In genomic region chr17:56036901-56037287, GRCm38 (mm10) we compare ENCODE assay signal across 8 mouse cellular contexts. TPM values are rescaled to one million over a fixed set of nuclear protein-coding genes. Genes with fewer than 3 reads are reported as not detected.
DNase-seq lines count a peak whose midpoint lies in the region; ATAC-seq and TF ChIP-seq lines count a peak whose summit lies in the region.

No protein-coding gene starts in this region.

- peak overlapping the region; percentile 47 for H3K9ac ChIP-seq in heart, adult 2 months (ENCODE audit: low read depth, low read length)
- peak overlapping the region; percentile 35; the same call in 1 of the 2 replicates for H3K9ac ChIP-seq in forebrain, embryonic 14.5 days (ENCODE audit: low read length)
- peak overlapping the region; percentile 51 for H3K9ac ChIP-seq in liver, embryonic 13.5 days

- H3K36me3 ChIP-seq in heart, adult 2 months (ENCODE audit: control insufficient read depth, insufficient read depth, low read length) = no peaks in the 10 kb centered on the region
- H3K36me3 ChIP-seq in C2C12 (ENCODE audit: control insufficient read depth, insufficient read depth) = peaks cover 14% of the 10 kb centered on the region
- peaks cover 20% of the 10 kb centered on the region for H3K36me3 ChIP-seq in forebrain, embryonic 14.5 days (ENCODE audit: control insufficient read depth, insufficient read depth, low read length)
- H3K36me3 ChIP-seq in liver, embryonic 13.5 days = peaks cover 24% of the 10 kb centered on the region

- peak; percentile 11 for ATAC-seq in forebrain, embryonic 14.5 days
- ATAC-seq in liver, embryonic 13.5 days (ENCODE audit: low read depth) = no peak

- H3ac ChIP-seq in C2C12 (ENCODE audit: control insufficient read depth, insufficient read length, low read depth) = peak overlapping the region; percentile 56

- no peak for DNase-seq in heart, adult 2 months
- no peak for DNase-seq in heart, adult 8-10 months (ENCODE audit: low spot score)
- no peak for DNase-seq in forebrain, embryonic 14.5 days (ENCODE audit: low spot score)
- DNase-seq in liver, embryonic 13.5 days = no peak
- no peak for DNase-seq in thymus, postnatal 25 days
- no peak for DNase-seq in right cerebral cortex, postnatal 10 days (ENCODE audit: low spot score in 2 of 2)
- no peak for DNase-seq in frontal cortex, postnatal 14 days (ENCODE audit: low spot score in 2 of 2)

- H3K27ac ChIP-seq in heart, adult 2 months = peak overlapping the region; percentile 69
- H3K27ac ChIP-seq in forebrain, embryonic 14.5 days (ENCODE audit: low read depth, low read length) = no peak overlapping the region
- H3K27ac ChIP-seq in liver, embryonic 13.5 days = no peak overlapping the region

- no peaks in the 10 kb centered on the region for H3K27me3 ChIP-seq in heart, adult 2 months (ENCODE audit: control insufficient read depth, insufficient read depth, low read length)
- no peaks in the 10 kb centered on the region for H3K27me3 ChIP-seq in C2C12 (ENCODE audit: control insufficient read depth, insufficient read depth, insufficient read length)
- no peaks in the 10 kb centered on the region for H3K27me3 ChIP-seq in forebrain, embryonic 14.5 days (replicated peaks; ENCODE audit: control insufficient read depth, insufficient read depth, low read length)
- H3K27me3 ChIP-seq in liver, embryonic 13.5 days = no peaks in the 10 kb centered on the region

- WGBS in heart, adult 2 months = 33% methylated on average over 13 of the region's 13 CpGs
- 38% methylated on average over 13 of the region's 13 CpGs for WGBS in forebrain, embryonic 14.5 days
- 36% methylated on average over 13 of the region's 13 CpGs for WGBS in liver, embryonic 13.5 days (ENCODE audit: insufficient replicate concordance)

- H3K9me3 ChIP-seq in forebrain, embryonic 14.5 days (replicated peaks; ENCODE audit: control insufficient read depth, low read length) = no peaks in the 10 kb centered on the region
- no peaks in the 10 kb centered on the region for H3K9me3 ChIP-seq in liver, embryonic 13.5 days (replicated peaks)

- intact Hi-C loops in heart, adult 2 months (cut with DNase I) = loop anchor here (2.0 to 10.0 kb wide), 3 partner anchors 26 to 578 kb away; partner anchors contain the start of genes Rpl36 and Yju2

- H3K79me3 ChIP-seq in C2C12 (ENCODE audit: low read depth) = peaks cover 54% of the 10 kb centered on the region

- peaks cover 4% of the 10 kb centered on the region for H3K4me1 ChIP-seq in heart, adult 2 months (ENCODE audit: control insufficient read depth, insufficient read depth, low read length)
- peaks cover 13% of the 10 kb centered on the region for H3K4me1 ChIP-seq in forebrain, embryonic 14.5 days (ENCODE audit: control insufficient read depth, insufficient read depth, low read length)
- H3K4me1 ChIP-seq in liver, embryonic 13.5 days (replicated peaks) = peaks cover 60% of the 10 kb centered on the region

- TF ChIP-seq CTCF in heart, adult 2 months (IDR thresholded peaks at IDR 0.05) = no peak
- TF ChIP-seq CTCF in C2C12 (IDR thresholded peaks at IDR 0.05; ENCODE audit: control insufficient read depth, insufficient read depth, insufficient read length) = no peak

- TF ChIP-seq POLR2A in heart, adult 2 months (IDR thresholded peaks at IDR 0.05; ENCODE audit: insufficient read depth, low read depth, low read length) = no peak

- H3K4me3 ChIP-seq in heart, adult 2 months = peak overlapping the region; percentile 32; the same call in 1 of the 2 replicates
- H3K4me3 ChIP-seq in C2C12 (ENCODE audit: insufficient read depth, poor library complexity, severe bottlenecking) = no peak overlapping the region
- H3K4me3 ChIP-seq in forebrain, embryonic 14.5 days (ENCODE audit: low read depth, low read length) = peak overlapping the region; percentile 89
- H3K4me3 ChIP-seq in liver, embryonic 13.5 days (replicated peaks) = peak overlapping the region; percentile 38

- peak overlapping the region; percentile 30 for H3K4me2 ChIP-seq in forebrain, embryonic 14.5 days (ENCODE audit: low read length)
- peak overlapping the region; percentile 57 for H3K4me2 ChIP-seq in liver, embryonic 13.5 days

- TF ChIP-seq EP300 in heart, adult 2 months (IDR thresholded peaks at IDR 0.05; ENCODE audit: insufficient read depth, low read depth, low read length) = no peak

- peaks cover 6% of the 10 kb centered on the region for H3K79me2 ChIP-seq in heart, adult 2 months (replicated peaks; ENCODE audit: control insufficient read depth, insufficient read depth, low read length)
- H3K79me2 ChIP-seq in C2C12 (ENCODE audit: control insufficient read depth, insufficient read depth) = peaks cover 62% of the 10 kb centered on the region

TF ChIP-seq in C2C12, 6 proteins besides CTCF, POLR2A, EP300 and RAD21:
- no peak for TF ChIP-seq MYOG (IDR thresholded peaks at IDR 0.05; ENCODE audit: control insufficient read depth, extremely low read depth, insufficient read length)
- no peak for TF ChIP-seq USF1 (IDR thresholded peaks at IDR 0.05; ENCODE audit: low read depth)
- TF ChIP-seq FOSL1 (IDR thresholded peaks at IDR 0.05; ENCODE audit: insufficient read depth, low read length, poor library complexity, severe bottlenecking) = no peak
- TF ChIP-seq CEBPB (IDR thresholded peaks at IDR 0.05; ENCODE audit: low read depth) = no peak
- no peak for TF ChIP-seq MAX (IDR thresholded peaks at IDR 0.05)

RNA-seq across cellular contexts. Expression of gene Sh3gl1, which starts 0.5 kb away (rescaled TPM):
- total RNA-seq in heart, adult 2 months (2021) = 10 to 100 TPM; 13.6 to 14.3 TPM
- 26.4 and 27.4 TPM in 2 replicates for polyA plus RNA-seq in heart, adult 2 months (2012; rRNA removed)
- total RNA-seq in heart, adult 8-10 months (2022) = 10 to 100 TPM; 12.3 to 14.4 (median 13.3) TPM
- polyA plus RNA-seq in C2C12 (2012; fragmentation: generic; extraction: Trizol) = 83.9 TPM
- polyA plus RNA-seq in forebrain, embryonic 14.5 days (2014; fragmentation: Nextera tagmentation; extraction: Ambion mirVana) = 96.0 and 113 TPM in 2 replicates
- 48.0 and 50.9 TPM in 2 replicates for polyA plus RNA-seq in liver, embryonic 13.5 days (2015; fragmentation: Nextera tagmentation; extraction: Ambion mirVana)

RNA-seq across cellular contexts. Expression of gene Chaf1a, which starts 3.3 kb away (rescaled TPM):
- total RNA-seq in heart, adult 2 months (2021) = 1 to 10 TPM in 1 of 2 experiments, under 1 TPM in 1; 0.99 to 1.3 TPM
- polyA plus RNA-seq in heart, adult 2 months (2012; rRNA removed) = 0.45 and 0.67 TPM in 2 replicates
- total RNA-seq in heart, adult 8-10 months (2022) = 1 to 10 TPM in 3 of 4 experiments, under 1 TPM in 1; 0.84 to 1.9 (median 1.4) TPM
- polyA plus RNA-seq in C2C12 (2012; fragmentation: generic; extraction: Trizol) = 39.9 TPM
- polyA plus RNA-seq in forebrain, embryonic 14.5 days (2014; fragmentation: Nextera tagmentation; extraction: Ambion mirVana) = 6.8 and 6.9 TPM in 2 replicates
- polyA plus RNA-seq in liver, embryonic 13.5 days (2015; fragmentation: Nextera tagmentation; extraction: Ambion mirVana) = 19.8 and 27.1 TPM in 2 replicates

RNA-seq across cellular contexts. Expression of gene Mpnd, which starts 31.4 kb away (rescaled TPM):
- 10 to 100 TPM; 63.1 to 78.9 TPM for total RNA-seq in heart, adult 2 months (2021)
- polyA plus RNA-seq in heart, adult 2 months (2012; rRNA removed) = 68.0 and 75.8 TPM in 2 replicates
- 10 to 100 TPM; 78.9 to 90.4 (median 87.1) TPM for total RNA-seq in heart, adult 8-10 months (2022)
- polyA plus RNA-seq in C2C12 (2012; fragmentation: generic; extraction: Trizol) = 55.4 TPM
- 170 TPM in 2 replicates for polyA plus RNA-seq in forebrain, embryonic 14.5 days (2014; fragmentation: Nextera tagmentation; extraction: Ambion mirVana)
- polyA plus RNA-seq in liver, embryonic 13.5 days (2015; fragmentation: Nextera tagmentation; extraction: Ambion mirVana) = 13.5 and 14.5 TPM in 2 replicates

RNA-seq across cellular contexts. Expression of gene Stap2, which starts 31.5 kb away (rescaled TPM):
- total RNA-seq in heart, adult 2 months (2021) = 10 to 100 TPM; 12.2 to 14.8 TPM
- 28.6 and 30.6 TPM in 2 replicates for polyA plus RNA-seq in heart, adult 2 months (2012; rRNA removed)
- 10 to 100 TPM; 11.8 to 17.5 (median 14.4) TPM for total RNA-seq in heart, adult 8-10 months (2022)
- 0.48 TPM for polyA plus RNA-seq in C2C12 (2012; fragmentation: generic; extraction: Trizol)
- 4.7 and 5.0 TPM in 2 replicates for polyA plus RNA-seq in forebrain, embryonic 14.5 days (2014; fragmentation: Nextera tagmentation; extraction: Ambion mirVana)
- 1.5 and 1.8 TPM in 2 replicates for polyA plus RNA-seq in liver, embryonic 13.5 days (2015; fragmentation: Nextera tagmentation; extraction: Ambion mirVana)

RNA-seq across cellular contexts. Expression of gene Ubxn6, which starts 37.9 kb away (rescaled TPM):
- total RNA-seq in heart, adult 2 months (2021) = 10 to 100 TPM; 47.6 to 53.5 TPM
- polyA plus RNA-seq in heart, adult 2 months (2012; rRNA removed) = 64.4 and 79.3 TPM in 2 replicates
- total RNA-seq in heart, adult 8-10 months (2022) = 10 to 100 TPM; 50.4 to 64.4 (median 55.4) TPM
- polyA plus RNA-seq in C2C12 (2012; fragmentation: generic; extraction: Trizol) = 40.4 TPM
- polyA plus RNA-seq in forebrain, embryonic 14.5 days (2014; fragmentation: Nextera tagmentation; extraction: Ambion mirVana) = 68.8 and 83.7 TPM in 2 replicates
- 14.2 and 15.6 TPM in 2 replicates for polyA plus RNA-seq in liver, embryonic 13.5 days (2015; fragmentation: Nextera tagmentation; extraction: Ambion mirVana)
